25 mouse cellular contexts compared by ENCODE assay signal in the genomic region with DNA sequence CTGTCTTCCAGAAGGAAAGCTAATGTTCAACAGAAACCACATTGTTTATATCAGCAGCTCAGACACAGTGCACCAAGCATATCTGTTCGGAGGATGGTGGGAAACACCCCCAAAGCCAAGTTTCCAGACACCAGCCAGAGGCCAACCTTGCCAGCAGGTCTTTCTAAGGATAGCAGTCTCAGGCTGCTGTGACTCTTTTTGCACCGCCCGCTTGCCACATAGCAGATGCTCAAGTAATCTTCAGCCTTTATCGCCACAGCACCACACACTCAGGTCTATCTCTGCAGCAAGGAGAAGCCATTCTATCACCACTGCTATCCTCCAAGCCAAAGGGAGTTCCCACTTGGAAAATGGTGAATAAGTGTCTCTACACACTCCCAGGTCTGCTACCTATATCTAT.
"Had no signal": no experiment of that assay in that cellular context is flagged by ENCODE, and none has a peak within 500 bp of the region (broad histone marks: within the 10 kb centered on the region; RNA-seq: fewer than 3 reads in every experiment).

No protein-coding gene starts in this region.

- H3K27me3 ChIP-seq: hindbrain, embryonic 12.5 days; intestine, embryonic 15.5 days; liver, embryonic 13.5 days; liver, embryonic 15.5 days had no signal

- ATAC-seq: hindbrain, embryonic 16.5 days; inflammation-experienced regulatory T-cells, adult 6 months; intestine, embryonic 15.5 days; intestine, postnatal 0 days had no signal

- H3K4me2 ChIP-seq: heart, embryonic 12.5 days; hindbrain, embryonic 12.5 days; hindbrain, embryonic 14.5 days; intestine, embryonic 15.5 days; liver, embryonic 11.5 days; liver, embryonic 13.5 days; liver, embryonic 15.5 days had no signal

- H3K4me3 ChIP-seq: gastrocnemius, adult 2 months; heart, embryonic 10.5 days; heart, embryonic 12.5 days; hindbrain, embryonic 10.5 days; hindbrain, embryonic 12.5 days; intestine, embryonic 15.5 days; left cerebral cortex, adult 2 months; liver, embryonic 13.5 days; liver, embryonic 15.5 days had no signal

- H3K9ac ChIP-seq: heart, embryonic 12.5 days; hindbrain, embryonic 12.5 days; hindbrain, embryonic 14.5 days; intestine, embryonic 15.5 days; liver, embryonic 13.5 days; liver, embryonic 15.5 days had no signal

- H3K4me1 ChIP-seq: heart, embryonic 10.5 days; heart, embryonic 12.5 days; intestine, embryonic 15.5 days; liver, embryonic 13.5 days; liver, embryonic 15.5 days had no signal

- H3K36me3 ChIP-seq: heart, embryonic 10.5 days; heart, embryonic 12.5 days; hindbrain, embryonic 10.5 days; hindbrain, embryonic 12.5 days; intestine, embryonic 15.5 days; liver, embryonic 13.5 days; liver, embryonic 15.5 days had no signal

- H3K27ac ChIP-seq: gastrocnemius, adult 2 months; heart, embryonic 10.5 days; hindbrain, embryonic 10.5 days; hindbrain, embryonic 12.5 days; hindbrain, embryonic 14.5 days; intestine, embryonic 15.5 days; left cerebral cortex, adult 2 months; liver, embryonic 13.5 days; liver, embryonic 15.5 days had no signal

- H3K9me3 ChIP-seq: heart, embryonic 10.5 days; heart, embryonic 12.5 days; hindbrain, embryonic 12.5 days; intestine, embryonic 15.5 days; liver, embryonic 13.5 days; liver, embryonic 15.5 days had no signal

- DNase-seq: gastrocnemius, adult 2 months; gastrocnemius, postnatal 10 days; gastrocnemius, postnatal 25 days; heart, adult 18-20 months; heart, postnatal 10 days; heart, postnatal 4 days; kidney, adult 18-20 months; kidney, adult 8-10 months; kidney, postnatal 10 days; kidney, postnatal 25 days; kidney, postnatal 4 days; liver; liver, embryonic 13.5 days had no signal
